Mouse (Mus musculus) Patski (cell line): ENCODE results near the gene Gm47283. TPM values are rescaled to one million over a fixed set of nuclear protein-coding genes. Genes with fewer than 3 reads are reported as not detected.
A peak's percentile ranks its signal among the peaks of the same experiment; 100 is the strongest.
"Not testable (repeated sequence)": the region's sequence is repeated elsewhere in the genome, so short reads cannot be mapped to it uniquely, and the experiment has no call there.

Experiments
- ATAC-seq: fragments of 100-300 bp; one replicate; pipeline ENCODE4 v1.8.0; 2021
- CTCF ChIA-PET: fragments of 350-600 bp; sonication (Branson Sonifier 250); formaldehyde crosslinking; loops from one replicate; lab custom pipeline; 2022; ENCODE audit warnings: inconsistent platforms; lab: Charles Lee
- POLR2A ChIA-PET: fragments of 350-600 bp; sonication (Branson Sonifier 250); formaldehyde crosslinking; loops from one replicate; lab custom pipeline; 2022; ENCODE audit warnings: antibody characterized with exemption, inconsistent platforms; lab: Charles Lee
- DNase-seq: peaks from one replicate; pipeline ENCODE4 v3.0.0-alpha.2; 2011; ENCODE audit warnings: low read depth, low spot score
- H3K27me3 ChIP-seq: fragments of 371-371 bp; one replicate; pipeline ENCODE4 v1.5.1; 2021
- CTCF ChIP-seq: fragments of 100-300 bp; IDR thresholded peaks from one replicate; pipeline ENCODE4 v1.5.1; 2021
- in situ Hi-C: fragments of 300-500 bp; cut with MboI; formaldehyde crosslinking; loops from 3 replicates; pipeline ENCODE4 v1.11.1; 2018; ENCODE audit warnings: low pct_unique_long_range_greater_than_20kb, mixed read lengths
- polyA plus RNA-seq: library from polyadenylated mRNA; unstranded; gene quantifications from one replicate; pipeline ENCODE4 v1.2.3, GENCODE M21; 2021

Gene Gm47283
- polyA plus RNA-seq, 1 experiment from 2014 or later = not detected

DNA sequence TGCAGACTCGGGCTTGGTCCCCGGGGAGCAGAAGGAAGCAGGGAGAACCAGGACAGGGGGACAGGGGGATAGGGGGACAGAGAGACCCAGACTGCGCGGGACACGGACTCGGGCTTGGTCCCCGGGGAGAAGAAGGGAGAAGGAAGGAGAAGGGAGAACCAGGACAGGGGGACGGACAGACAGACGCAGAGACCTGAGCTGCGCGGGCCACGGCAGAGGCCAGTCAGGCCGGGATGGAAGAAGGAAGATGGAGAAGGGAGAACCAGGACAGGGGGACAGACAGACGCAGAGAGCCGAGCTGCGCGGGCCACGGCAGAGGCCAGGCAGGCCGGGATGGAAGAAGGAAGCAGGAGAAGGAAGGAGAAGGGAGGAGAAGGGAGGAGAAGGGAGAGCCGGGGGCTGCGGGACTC lies 40.7 kb upstream of the Gm47283 start:
- DNase-seq (no peak), ATAC-seq (no peak)
- ChIA-PET POLR2A (no interaction called here), CTCF (no interaction called here)
- in situ Hi-C loops = no loop called here
- H3K27me3 ChIP-seq = no peaks in the 10 kb centered on the region
- TF ChIP-seq CTCF = no peak

DNA sequence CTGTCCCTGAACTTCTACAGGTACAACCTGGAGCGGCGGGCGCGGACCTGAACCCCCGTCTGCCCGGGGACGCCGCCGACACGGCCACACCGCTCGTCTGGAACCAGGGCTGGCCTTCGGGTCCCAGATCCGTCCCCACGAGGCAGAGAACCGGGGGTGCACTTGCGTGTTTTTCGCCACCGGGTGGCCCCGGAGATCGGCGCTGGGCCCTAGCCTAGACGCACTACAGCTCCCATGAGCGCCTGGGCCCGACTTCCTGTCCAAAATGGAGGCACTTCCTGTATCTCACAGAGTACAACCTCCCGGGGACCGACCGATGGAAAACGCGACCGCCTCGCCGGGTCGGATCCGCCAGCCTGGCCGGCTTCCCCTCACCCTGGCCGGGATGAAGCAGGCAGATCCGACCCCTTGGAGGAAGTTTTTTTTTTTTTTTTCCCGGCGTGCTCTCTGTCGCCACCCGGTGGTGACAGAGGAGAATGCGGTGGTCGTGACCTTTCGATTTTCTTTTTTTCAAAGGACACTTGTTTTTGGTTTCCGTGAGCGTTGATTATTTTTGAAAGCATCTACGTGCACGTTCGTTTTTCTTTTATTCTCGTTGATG lies 40.1 kb upstream of the Gm47283 start:
- POLR2A ChIA-PET, in situ Hi-C loops: not testable (repeated sequence)

DNA sequence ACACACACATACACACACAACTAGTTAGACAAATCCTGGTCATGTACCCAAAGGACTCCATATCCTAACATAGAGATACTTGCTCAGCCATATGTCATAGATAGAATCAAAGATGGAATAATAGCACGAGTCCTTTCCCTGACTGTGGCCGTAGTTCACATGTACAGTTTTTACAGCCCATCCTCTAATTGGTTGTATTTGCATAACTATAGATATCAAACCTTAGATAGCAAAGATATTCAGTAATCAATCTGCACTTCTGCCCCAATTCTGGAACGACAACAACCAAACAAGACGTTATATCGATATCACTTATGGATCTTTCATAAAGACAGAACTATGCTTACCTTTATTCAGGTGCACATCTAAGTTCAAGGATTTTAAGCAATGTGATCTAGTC lies 39.3 kb upstream of the Gm47283 start:
- ATAC-seq, H3K27me3 ChIP-seq, CTCF ChIA-PET, POLR2A ChIA-PET, DNase-seq, in situ Hi-C loops: not testable (repeated sequence)

More for the DNA sequence above, 40.1 kb upstream of the Gm47283 start:
- H3K27me3 ChIP-seq, CTCF ChIA-PET, DNase-seq: not testable (repeated sequence)
- peak; percentile 98 for ATAC-seq

DNA sequence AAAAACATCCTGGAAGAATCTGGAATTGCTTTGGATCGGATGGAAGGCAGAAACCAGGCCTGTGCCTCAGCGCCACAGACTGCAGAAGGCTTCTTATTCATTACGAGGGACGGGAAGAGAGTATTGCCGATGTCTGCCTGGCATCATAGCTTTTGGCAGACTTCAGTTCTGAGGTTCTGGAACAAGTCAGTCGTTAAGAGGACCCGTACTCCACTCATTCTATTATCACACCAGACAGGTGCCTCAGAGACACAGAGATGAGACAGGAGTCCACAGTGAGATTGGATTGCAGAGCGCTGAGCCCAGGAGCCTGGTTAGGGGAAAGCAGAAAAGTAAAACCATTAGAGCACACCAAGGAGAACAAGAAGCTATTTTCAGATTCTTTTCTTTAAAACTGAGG lies 29.8 kb upstream of the Gm47283 start, which contains the start of gene Gm21860:
TSS of gene Gm21860 (minus strand) at position 101 of the 400 bp plus-strand sequence.
- CTCF ChIA-PET, H3K27me3 ChIP-seq, POLR2A ChIA-PET, DNase-seq, in situ Hi-C loops, ATAC-seq: not testable (repeated sequence)

DNA sequence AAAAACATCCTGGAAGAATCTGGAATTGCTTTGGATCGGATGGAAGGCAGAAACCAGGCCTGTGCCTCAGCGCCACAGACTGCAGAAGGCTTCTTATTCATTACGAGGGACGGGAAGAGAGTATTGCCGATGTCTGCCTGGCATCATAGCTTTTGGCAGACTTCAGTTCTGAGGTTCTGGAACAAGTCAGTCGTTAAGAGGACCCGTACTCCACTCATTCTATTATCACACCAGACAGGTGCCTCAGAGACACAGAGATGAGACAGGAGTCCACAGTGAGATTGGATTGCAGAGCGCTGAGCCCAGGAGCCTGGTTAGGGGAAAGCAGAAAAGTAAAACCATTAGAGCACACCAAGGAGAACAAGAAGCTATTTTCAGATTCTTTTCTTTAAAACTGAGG lies 54.5 kb downstream of the Gm47283 start, which contains the start of gene Gm21748:
TSS of gene Gm21748 (minus strand) at position 101 of the 400 bp plus-strand sequence.
- POLR2A ChIA-PET, CTCF ChIA-PET, H3K27me3 ChIP-seq, ATAC-seq, DNase-seq, in situ Hi-C loops: not testable (repeated sequence)

Other genes starting within 250 kb of the Gm47283 start
- gene Gm21860, start 29.9 kb upstream of the Gm47283 start, polyA plus RNA-seq = not detected
- gene Gm21748, start 54.4 kb downstream of the Gm47283 start, polyA plus RNA-seq = not detected